Mouse (Mus musculus) myocyte (in vitro differentiated cells): ENCODE measurements around the gene Rab25.

ENCODE experiments used
- CEBPB ChIP-seq: IDR thresholded peaks from 2 replicates; pipeline ENCODE4 v1.6.1; 2011; ENCODE audit warnings: mild to moderate bottlenecking, moderate library complexity; ENCODE audit not compliant: poor library complexity, insufficient read depth, severe bottlenecking
- E2F4 ChIP-seq: IDR thresholded peaks from one replicate; pipeline ENCODE4 v1.6.1; 2011; ENCODE audit warnings: mild to moderate bottlenecking, control low read depth, moderate library complexity; ENCODE audit not compliant: insufficient read depth
- MAX ChIP-seq: IDR thresholded peaks from one replicate; pipeline ENCODE4 v1.6.1; 2011; ENCODE audit warnings: low read depth, mild to moderate bottlenecking, control low read depth
- MYOD1 ChIP-seq, 3 experiments: IDR thresholded peaks; one replicate each; pipeline ENCODE4 v1.6.1; 2011; ENCODE audit warnings: control low read depth in 2 of 3, low read depth in 2 of 3, mild to moderate bottlenecking in 2 of 3, moderate library complexity in 1 of 3; ENCODE audit not compliant: insufficient read length in 2 of 3, control insufficient read depth in 1 of 3
- MYOG ChIP-seq, 3 experiments: IDR thresholded peaks; one replicate each; pipeline ENCODE4 v1.6.1; 2011; ENCODE audit warnings: control low read depth in 2 of 3, low read depth in 2 of 3, mild to moderate bottlenecking in 2 of 3; ENCODE audit not compliant: insufficient read length in 2 of 3, control insufficient read depth in 1 of 3, insufficient read depth in 1 of 3
- POLR2A ChIP-seq: IDR thresholded peaks from one replicate; pipeline ENCODE4 v1.6.1; 2011; ENCODE audit warnings: low read depth, mild to moderate bottlenecking, control low read depth, moderate library complexity; ENCODE audit not compliant: insufficient read length
- POLR2AphosphoS2 ChIP-seq: IDR thresholded peaks from one replicate; pipeline ENCODE4 v1.6.1; 2011; ENCODE audit warnings: low read depth, control low read depth; ENCODE audit not compliant: insufficient read length
- REST ChIP-seq: IDR thresholded peaks from one replicate; pipeline ENCODE4 v1.6.1; 2011; ENCODE audit warnings: mild to moderate bottlenecking, control low read depth, moderate library complexity; ENCODE audit not compliant: insufficient read depth, insufficient read length
- SRF ChIP-seq: IDR thresholded peaks from one replicate; pipeline ENCODE4 v1.6.1; 2011; ENCODE audit warnings: low read depth; ENCODE audit not compliant: control insufficient read depth, insufficient read length
- TCF12 ChIP-seq: IDR thresholded peaks from one replicate; pipeline ENCODE4 v1.6.1; 2011; ENCODE audit warnings: mild to moderate bottlenecking, control low read depth; ENCODE audit not compliant: poor library complexity, insufficient read depth, severe bottlenecking
- TCF3 ChIP-seq: IDR thresholded peaks from one replicate; pipeline ENCODE4 v1.6.1; 2011; ENCODE audit warnings: low read depth, control low read depth; ENCODE audit not compliant: insufficient read length
- USF1 ChIP-seq: IDR thresholded peaks from one replicate; pipeline ENCODE4 v1.6.1; 2011; ENCODE audit warnings: low read depth, mild to moderate bottlenecking, control low read depth, moderate library complexity

DNA sequence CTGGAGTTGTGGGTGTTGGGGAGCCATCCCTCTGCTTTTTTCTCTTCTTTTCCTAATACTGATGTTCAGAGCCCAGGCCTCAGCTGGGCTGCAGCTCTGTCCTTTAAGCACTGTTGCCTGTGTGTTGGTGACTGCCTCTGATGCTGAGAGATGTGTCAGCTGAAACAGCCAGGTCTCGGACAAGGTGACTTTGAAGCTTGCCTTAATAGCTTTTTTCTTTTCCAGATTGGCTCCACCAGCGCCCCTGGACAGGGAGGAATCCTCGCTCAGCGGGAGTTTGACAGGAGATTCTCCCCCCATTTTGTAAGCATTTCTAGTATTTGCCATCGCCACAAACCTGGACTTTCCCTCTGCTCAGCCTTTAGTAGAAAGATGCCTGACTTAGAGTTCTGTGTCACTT, 38.5 kb upstream of the Rab25 start:
- TF ChIP-seq POLR2A (no peak), MAX (no peak), MYOD1 (IDR thresholded peaks at IDR 0.05; ENCODE audit: control insufficient read depth in 1 of 3, insufficient read length in 2 of 3, low read depth in 2 of 3) (no peak), CEBPB (no peak), TCF12 (no peak), USF1 (no peak), MYOG (IDR thresholded peaks at IDR 0.05; ENCODE audit: control insufficient read depth in 1 of 3, insufficient read depth in 1 of 3, insufficient read length in 2 of 3, low read depth in 2 of 3) (no peak), POLR2AphosphoS2 (no peak), E2F4 (no peak), SRF (no peak), REST (no peak), TCF3 (no peak)
